Mouse (Mus musculus) cerebellum, postnatal 25 days (tissue): ENCODE results near the gene Ruvbl1.

Source experiments
- DNase-seq, 2 experiments: peaks; one replicate each; pipeline ENCODE4 v3.0.0; 2021; ENCODE audit warnings: mixed read lengths in 2 of 2

Ruvbl1 gene

DNA sequence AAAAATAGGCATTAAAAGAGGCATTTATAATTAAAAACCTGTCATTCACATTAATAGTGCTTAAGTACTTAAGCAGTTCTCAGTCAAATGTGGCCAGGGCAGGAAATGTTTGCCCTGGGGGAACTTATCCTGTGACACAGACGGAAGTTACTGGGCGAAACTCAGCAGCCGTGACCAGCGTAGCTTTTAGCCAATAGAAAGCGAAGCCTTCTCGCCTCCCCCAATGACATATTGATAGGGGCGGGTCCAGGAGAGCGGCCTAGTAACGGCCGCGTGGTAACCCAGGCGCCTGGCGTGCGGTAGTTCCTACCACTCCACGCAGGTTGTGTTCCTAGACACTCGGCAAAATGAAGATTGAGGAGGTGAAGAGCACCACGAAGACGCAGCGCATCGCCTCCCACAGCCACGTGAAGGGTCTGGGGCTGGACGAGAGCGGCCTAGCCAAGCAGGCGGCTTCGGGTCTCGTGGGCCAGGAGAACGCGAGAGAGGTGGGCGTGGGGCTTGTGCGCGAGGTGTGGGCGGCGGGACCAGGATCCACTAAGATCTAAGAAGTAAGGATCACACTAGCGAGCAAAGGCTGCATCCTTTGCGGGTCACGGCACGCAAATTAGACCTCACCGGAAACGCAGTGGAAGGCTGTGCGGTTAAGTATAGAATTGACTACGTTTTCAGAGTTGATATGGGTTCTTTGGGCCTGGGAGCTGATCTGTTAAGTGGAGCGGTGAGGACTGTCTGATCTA, at the start of gene Ruvbl1:
Gene Ruvbl1 (plus strand): TSS at position 229 of the 740 bp plus-strand sequence.
- DNase-seq = peak; percentile 88 to 92

GRCm38 (mm10) chr6:88416130-88416758, 49.0 kb upstream of the Ruvbl1 start:
- DNase-seq = no peak

DNA sequence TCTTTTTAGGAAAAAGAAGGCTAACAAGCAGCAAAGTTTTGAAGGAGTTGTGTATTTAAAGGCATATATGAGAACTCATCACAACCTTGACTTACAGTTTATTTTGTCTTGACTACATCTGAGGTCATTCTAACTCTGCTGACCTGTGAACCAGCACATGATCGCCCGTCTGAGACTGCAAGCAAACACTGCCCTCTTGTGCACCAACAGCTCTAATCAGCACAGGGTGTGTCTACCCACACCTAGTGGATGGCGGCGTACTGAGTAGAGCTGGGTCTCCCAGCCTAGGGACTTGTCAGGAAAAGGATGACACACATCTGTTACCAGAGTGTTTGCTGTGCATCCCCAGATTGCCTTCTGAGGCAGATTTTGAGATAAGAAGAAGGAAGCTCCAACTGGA, 34.0 kb upstream of the Ruvbl1 start:
- DNase-seq = peak; percentile 17 to 50

DNA sequence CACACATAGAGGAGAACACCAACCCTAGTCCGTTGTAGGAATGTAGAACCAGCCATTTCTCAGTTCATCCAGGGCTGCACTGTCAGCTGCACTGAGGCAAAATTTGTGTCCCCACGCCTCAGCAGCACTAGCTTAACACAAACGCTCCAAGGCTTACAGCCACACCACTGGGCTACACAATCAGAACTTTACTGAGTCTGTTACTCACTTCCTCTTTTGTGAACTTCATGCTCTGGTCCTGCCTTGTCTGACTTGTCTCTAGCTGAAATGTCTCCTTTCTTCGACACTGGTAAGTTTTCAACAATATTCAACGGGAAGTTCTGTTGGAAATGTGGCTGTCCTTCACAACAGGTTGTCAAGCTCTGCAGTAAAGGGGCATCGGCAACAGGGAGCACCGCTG, 29.6 kb upstream of the Ruvbl1 start:
- no peak for DNase-seq

- DNase-seq = peak in 1 of 2 experiments; percentile 29
These were observed 26.2 kb upstream of the Ruvbl1 start for GRCm38 (mm10) chr6:88439056-88439455.

- no peak for DNase-seq
These were observed 22.7 kb upstream of the Ruvbl1 start for GRCm38 (mm10) chr6:88442551-88442950.

- no peak for DNase-seq
These were observed 21.8 kb upstream of the Ruvbl1 start for GRCm38 (mm10) chr6:88443446-88443845.

DNA sequence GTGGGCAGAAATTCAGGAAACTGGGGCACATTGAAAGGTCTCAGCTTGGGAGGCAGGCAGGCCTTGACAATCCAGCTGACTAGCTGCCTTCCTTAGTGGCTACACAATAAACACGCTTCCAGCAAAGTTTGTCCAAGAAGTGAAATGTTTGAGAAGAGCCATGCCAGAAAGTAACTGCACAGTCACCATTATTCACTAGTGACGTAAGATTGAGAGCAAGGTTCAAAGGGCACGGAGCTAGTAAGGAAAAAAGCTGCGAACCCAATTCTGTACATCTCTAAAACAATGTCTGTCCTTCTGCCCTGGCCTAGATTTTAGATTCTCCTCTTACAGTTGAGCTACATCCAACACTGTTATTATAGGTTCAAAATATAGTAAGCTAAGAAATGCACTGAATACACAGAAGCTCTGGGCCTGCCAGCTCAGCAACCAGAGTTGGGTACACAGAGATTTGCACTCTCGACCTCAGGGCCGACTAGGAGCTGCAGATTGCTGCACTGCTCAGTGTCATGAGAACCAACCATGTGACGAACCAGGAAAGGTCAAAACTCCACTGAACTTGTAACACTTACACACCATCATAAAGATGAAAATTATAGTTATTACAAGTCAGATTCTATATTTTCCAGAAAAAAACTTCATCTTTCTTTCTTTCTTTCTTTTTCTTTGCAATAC, 21.0 kb upstream of the Ruvbl1 start:
- no peak for DNase-seq

DNA sequence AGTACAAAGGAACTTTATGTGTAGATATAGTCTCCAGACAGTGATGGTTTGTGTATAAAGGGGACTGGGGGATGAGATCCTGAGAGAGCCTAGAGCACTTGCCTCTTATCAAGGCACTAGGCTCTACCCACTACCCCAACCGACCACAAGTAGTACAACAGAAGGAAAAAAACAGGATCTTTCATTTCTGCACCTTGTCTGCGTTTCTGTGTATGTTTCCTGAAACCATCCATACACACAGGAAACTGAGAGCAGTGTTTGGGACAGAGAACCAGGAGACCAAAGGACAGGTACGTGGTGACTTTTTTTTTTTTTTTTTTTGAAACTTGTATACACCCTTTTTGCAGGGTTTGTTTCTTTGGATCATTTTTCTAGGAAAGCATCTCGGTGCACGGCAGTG, 19.5 kb upstream of the Ruvbl1 start:
- DNase-seq = no peak

DNA sequence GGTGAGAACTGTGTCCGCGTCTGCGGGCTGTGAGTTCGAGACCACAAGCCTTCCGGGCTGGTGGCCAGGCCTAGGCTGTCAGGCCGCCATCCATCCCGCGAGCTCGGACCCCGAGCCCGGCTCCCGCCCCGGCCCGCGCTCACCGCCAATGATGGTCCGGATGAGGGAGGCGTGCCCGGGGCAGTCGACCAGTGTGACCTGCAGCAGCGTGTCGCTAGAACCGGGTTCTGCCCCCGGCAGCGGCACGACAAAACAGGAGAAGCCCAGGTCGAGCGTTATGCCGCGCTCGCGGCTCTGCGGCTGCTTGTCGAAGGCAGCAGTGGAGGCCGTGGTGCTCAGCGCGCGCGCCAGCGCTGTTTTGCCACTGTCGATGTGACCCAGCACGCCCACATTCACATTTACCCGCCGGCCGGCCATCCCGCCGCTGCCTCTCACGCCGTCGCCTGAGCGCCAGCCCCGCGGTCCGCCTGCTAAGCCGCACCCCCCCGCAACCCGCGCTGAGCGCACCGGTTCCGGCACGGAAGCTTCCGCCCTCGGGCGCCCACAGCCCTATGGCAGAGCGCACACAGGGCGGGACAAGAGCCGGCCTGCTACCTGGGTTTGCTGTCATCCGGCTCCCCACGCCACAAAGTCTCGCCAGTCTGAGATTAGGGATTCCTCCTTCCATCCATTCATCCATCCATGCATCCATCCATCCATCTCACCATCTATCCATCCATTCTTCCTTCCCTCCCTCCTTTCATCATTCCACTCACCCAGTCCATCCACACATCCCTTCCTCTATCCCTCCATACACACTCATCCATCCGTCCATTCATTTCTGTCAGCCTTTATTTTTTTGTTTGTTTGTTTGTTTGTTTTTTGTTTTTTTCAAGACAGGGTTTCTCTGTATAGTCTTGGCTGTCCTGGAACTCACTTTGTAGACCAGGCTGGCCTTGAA, 18.9 kb upstream of the Ruvbl1 start, which contains the start of gene Eefsec:
Gene Eefsec (minus strand): TSS at position 477 of the 940 bp plus-strand sequence.
- peak; percentile 92 to 93 for DNase-seq

DNA sequence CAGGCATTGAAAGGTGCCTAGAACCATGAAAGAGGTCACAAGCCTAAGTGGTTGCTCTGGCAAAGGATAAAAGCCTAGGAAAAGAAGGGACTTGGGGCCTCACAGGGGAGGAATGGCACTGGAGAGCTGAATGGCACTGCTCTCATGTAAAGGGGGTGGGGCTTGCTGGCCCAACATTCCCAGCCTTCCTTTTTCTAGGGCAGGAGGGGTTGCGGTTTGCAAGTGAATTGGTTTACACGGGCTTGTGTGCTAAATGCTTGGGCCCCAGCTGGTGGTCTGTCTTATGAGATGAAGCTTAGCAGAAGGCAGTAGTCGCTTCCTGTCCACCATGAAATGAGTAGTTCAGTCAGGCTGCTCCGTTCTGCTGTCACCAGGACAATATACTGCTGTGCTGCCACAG, 17.8 kb upstream of the Ruvbl1 start:
- DNase-seq = no peak

GRCm38 (mm10) chr6:88454545-88454944, 10.7 kb upstream of the Ruvbl1 start:
- no peak for DNase-seq

GRCm38 (mm10) chr6:88469878-88470277, 4.7 kb downstream of the Ruvbl1 start:
- no peak for DNase-seq

DNA sequence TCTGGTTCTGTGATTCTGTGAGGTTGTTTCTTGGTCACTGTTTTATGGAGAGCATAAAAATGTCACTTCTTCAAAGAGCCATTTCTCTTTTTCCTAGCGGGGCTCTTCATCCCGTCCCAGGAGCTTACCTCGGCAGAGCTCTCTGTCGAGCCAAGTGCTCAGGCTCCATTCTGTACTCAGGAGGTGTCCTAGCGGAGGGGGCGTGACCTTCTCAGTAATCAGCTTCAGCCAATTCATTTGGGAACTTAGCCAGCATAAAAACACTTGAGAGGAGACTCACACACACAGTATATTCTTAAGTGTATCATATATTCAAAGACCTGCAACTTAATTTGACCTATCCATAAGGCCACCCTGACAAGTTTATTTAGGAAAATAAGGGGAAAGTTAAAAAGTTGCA, 15.2 kb downstream of the Ruvbl1 start:
- no peak for DNase-seq

- peak; percentile 81 to 86 for DNase-seq
These were observed 17.9 kb downstream of the Ruvbl1 start for GRCm38 (mm10) chr6:88483111-88483510.

DNA sequence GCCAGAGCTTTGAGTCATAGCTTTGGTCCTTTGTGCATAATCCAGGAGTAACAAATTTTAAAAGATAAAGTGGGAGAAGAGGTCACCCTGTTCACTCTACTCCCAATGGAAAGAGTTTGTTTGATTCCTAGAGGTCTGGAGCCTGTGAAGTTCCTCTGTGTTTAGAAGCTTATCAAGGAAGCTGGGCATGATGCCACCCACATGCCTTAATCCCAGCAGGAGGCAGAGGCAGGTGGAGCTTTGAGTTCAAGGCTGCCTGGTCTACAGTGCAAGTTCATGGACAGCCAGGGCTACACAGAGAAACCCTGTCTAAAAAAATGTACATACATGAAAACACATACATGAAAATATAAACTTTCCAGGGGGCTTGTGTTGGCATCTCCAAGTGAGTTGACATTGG, 18.7 kb downstream of the Ruvbl1 start:
- peak in 1 of 2 experiments; percentile 60 for DNase-seq

GRCm38 (mm10) chr6:88485378-88485777, 20.2 kb downstream of the Ruvbl1 start:
- DNase-seq = no peak

DNA sequence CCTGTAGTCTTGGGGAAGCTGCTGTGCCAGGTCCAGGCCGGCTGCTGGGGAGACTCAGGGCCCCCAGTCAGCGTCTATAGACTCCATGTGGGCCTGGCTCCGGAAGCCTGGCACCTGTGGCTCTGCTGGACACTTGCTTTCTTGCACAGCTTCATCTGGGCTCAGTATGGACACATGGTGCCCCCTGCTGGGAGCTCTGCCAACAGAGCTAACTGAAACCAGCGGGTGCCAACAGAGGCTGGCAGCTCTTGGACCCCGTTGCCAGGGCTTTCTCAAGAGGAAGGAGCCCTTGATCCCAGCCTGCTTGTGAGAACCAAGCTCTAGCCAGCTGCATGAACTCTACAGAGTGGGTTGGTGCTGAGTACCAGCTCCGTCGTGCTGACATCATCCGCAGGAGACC, 21.7 kb downstream of the Ruvbl1 start:
- DNase-seq = peak; percentile 52 to 70

GRCm38 (mm10) chr6:88489026-88489425, 23.8 kb downstream of the Ruvbl1 start:
- DNase-seq = no peak

DNA sequence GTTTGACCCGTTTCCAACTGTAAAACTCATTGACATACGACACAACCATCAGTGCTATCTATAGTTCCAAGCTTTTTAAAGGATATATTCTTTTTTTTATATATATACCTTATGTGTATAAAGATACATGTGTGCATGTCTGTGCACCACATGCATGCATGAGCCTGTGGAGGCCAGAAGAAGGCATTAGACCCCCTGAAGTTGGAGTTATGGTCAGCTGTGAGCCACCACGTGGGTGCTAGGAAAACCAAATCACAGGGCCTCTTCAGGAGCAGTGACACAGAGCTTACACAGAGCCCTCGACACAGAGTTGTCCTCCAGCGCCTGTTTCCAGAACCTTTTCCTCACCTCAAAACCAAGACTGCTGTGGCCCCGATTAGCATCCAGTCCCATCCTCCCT, 24.6 kb downstream of the Ruvbl1 start:
- DNase-seq = peak in 1 of 2 experiments; percentile 40

DNA sequence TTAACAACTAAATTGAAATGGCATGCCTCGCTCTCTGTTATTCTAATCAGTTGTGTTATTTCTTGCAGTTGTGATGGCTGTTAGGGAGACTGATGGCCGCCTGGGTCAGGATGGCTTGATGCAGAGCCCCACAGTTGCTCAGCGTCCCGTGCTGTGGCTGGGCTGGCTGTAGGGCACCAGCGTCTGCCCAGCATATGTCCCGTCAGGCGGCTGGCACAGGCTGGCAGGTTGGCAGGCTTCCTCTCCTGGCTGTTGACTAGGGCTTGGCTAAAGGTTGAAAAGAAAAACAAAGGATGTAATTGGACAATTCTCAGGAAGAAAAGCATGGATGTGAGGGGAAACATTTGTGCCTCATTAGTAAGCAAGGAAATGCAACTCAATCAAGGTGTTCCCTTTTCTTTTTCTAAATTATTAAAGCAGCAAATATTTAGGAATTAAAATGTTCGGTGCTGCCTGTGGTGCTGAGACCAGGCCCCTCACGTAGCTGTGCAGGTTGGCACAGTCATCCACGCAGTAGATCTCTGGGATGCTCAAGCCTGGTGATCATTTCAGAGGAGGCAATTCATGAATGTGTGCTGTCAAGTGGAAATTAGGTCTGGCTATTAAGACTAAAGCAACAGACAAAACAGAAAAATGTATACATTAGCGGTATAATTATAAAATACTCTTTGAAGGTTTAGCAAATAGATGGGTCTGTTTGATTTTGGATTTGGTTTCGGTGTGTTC, 25.6 kb downstream of the Ruvbl1 start:
- peak; percentile 95 to 96 for DNase-seq

GRCm38 (mm10) chr6:88493712-88494111, 28.5 kb downstream of the Ruvbl1 start:
- no peak for DNase-seq
